Mouse (Mus musculus): ENCODE results near the gene Prdm9. TPM values are rescaled to one million over a fixed set of nuclear protein-coding genes. Genes with fewer than 3 reads are reported as not detected.

Prdm9 gene
- 1.9 and 2.2 TPM in 2 replicates for polyA plus RNA-seq (2012; rRNA removed)

DNA sequence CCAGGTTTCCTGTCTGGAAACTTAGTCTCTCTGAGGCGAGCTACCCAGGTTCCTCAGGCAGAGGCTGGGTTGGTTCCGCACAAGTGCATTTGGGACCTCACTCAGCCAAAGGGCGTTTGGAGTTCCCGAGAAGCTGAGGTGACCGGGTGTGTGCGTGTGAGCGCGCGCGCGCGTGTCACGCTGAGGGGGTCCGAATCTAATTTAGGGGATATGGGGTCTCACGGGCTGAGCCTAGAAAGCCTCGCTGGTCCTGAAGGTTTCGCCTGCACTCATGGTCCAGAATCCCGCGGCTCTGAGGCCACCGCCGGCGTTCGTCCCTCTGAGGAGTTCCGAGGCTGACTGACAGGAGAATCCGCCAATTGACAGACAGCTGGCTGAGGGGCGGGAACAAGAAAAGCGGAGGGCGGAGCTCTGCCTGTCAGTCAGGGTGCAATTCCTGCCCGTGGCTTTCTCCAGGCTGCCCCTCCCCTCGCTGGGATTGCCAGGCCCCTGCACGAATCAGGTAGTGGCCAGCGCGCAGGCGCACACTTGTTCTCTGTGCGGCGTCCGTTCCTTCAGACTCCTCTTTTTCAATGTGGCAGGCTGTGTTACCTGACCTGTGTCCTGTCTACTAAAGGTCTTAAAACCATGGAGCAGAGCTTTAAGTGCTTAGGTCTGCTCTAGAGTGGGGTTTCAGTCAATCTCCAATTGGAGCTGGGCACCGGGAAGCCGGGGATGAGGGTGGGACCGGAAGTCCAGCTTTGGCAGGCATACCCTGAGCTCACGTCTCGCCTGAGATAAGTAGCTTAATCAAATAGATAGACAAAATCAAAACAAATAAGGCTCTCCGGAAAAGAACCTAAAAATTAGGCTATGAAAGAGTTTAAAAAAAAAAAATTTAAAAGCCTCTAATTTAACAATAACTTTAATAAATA is at the start of gene Prdm9:
Gene Prdm9 (minus strand): TSS at position 341 of the 914 bp plus-strand sequence.

DNA sequence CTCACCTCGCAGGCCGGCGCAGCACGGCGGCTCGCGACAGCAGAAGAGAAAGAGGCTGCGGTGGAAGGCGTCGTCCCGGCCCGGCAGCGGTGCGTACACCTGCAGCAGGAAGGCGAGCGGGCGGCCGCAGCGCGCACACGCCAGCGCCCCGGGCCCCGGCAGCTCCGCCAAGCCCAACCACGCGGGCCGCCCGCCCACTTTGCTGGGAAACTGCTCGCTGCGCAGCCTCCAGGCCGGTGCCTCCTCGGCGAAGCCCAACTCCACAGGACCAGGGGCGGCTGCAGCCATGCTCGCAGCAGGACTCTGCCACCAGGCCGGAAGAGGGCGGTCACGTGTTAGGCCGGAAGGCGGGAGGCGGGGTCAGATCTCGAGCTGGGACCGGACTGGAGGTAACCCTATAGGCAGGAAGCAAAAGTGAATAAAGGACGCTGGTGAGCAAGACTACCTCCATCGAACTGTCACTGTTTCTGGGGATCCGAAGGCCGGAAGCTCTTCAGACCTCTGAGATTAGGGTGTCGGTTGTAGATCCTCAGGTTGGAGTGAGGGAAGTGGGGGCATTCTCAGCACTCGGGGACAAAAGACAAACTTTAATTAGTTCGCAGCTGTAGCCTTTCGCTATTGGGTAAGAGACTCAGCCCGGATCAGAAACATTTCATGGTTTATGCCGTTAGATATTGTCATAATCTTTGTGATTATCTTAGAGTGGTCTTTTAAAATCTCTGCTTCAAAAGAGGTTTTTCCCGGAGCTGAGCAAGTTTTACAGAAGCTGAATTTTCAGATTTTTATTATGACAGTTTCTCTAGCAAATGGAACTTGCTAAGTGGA is 37.0 kb downstream of the Prdm9 start, which contains the start of gene Pdcd2:
Gene Pdcd2 (minus strand): TSS at position 316 of the 825 bp plus-strand sequence.

DNA sequence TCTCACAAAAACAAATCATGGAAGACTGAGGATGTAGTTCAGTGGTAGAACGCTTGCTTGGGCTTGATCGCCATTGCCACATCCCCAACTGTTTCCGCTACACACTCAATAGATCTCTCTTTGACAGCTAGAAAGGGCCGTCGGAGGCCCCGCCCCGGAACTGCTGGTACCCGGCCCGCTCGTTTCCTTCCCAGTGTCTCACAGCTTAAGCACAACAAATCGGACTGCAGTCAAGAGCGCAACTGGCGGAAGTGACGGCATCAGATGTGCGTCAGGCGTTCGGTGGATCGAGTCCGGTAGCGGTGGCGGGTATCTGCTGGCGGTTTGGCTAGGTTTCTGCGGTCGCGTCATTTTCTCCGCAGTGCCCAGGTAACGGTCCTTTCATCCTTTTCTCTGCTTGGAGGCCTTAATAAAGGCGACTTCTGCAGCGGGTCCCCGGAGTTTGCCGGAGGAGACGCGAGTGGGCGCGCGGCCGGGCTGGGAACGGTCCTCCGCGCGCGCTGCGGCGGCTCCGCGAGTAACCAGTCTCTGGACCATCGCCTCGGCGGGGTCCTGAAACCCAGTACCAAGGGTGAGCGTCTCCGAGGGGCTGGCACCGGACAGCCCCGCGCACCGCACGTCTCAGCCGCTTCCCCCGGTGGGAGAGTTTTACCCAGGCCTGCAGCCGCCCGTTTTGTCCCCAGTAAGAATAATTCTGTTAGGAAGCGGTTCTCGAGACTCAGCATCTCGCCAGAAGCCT is 64.3 kb downstream of the Prdm9 start, which contains the start of the genes Psmb1 and Tbp:
Gene Psmb1 (minus strand): TSS at position 96 of the 739 bp plus-strand sequence.
Gene Tbp (plus strand): TSS at position 233 of the 739 bp plus-strand sequence.

Other genes with a start within 250 kb of the Prdm9 start
- 1.4 and 1.8 TPM in 2 replicates for gene Dll1, start 187.5 kb downstream of the Prdm9 start, polyA plus RNA-seq (2012; rRNA removed)
- gene Fam120b, start 168.2 kb downstream of the Prdm9 start, polyA plus RNA-seq (2012; rRNA removed) = 4.9 and 5.2 TPM in 2 replicates
- 70.0 and 90.4 TPM in 2 replicates for gene Psmb1, start 64.6 kb downstream of the Prdm9 start, polyA plus RNA-seq (2012; rRNA removed)
- 17.0 and 19.9 TPM in 2 replicates for gene Tbp, start 64.5 kb downstream of the Prdm9 start, polyA plus RNA-seq (2012; rRNA removed)
- 10.7 and 11.3 TPM in 2 replicates for gene Pdcd2, start 37.1 kb downstream of the Prdm9 start, polyA plus RNA-seq (2012; rRNA removed)
- 3.6 and 4.2 TPM in 2 replicates for gene Chd1, start 140.6 kb upstream of the Prdm9 start, polyA plus RNA-seq (2012; rRNA removed)